Mouse (Mus musculus): ENCODE measurements around the gene Olfr921. TPM values are rescaled to one million over a fixed set of nuclear protein-coding genes. Genes with fewer than 3 reads are reported as not detected.

The Olfr921 gene
- not detected for polyA plus RNA-seq (2015; fragmentation: Illumina TruSeq; extraction: RNeasy Lipid Tissue Mini Kit (QIAGEN cat#74804); ENCODE audit: low read depth, low replicate concordance)

GRCm38 (mm10) chr9:38772768-38773167, at the start of gene Olfr921:
TSS of gene Olfr921 (plus strand) at chr9:38773068.

GRCm38 (mm10) chr9:38751999-38752398, 20.9 kb upstream of the Olfr921 start, which contains the start of gene Olfr920:
TSS of gene Olfr920 (plus strand) at chr9:38752299.

GRCm38 (mm10) chr9:38814314-38814713, 41.4 kb downstream of the Olfr921 start, which contains the start of gene Olfr922:
TSS of gene Olfr922 (plus strand) at chr9:38814614.

GRCm38 (mm10) chr9:38826245-38826644, 53.4 kb downstream of the Olfr921 start, which contains the start of gene Olfr923:
TSS of gene Olfr923 (plus strand) at chr9:38826545.

Other genes with a start within 250 kb of the Olfr921 start
- gene Olfr910, start 235.2 kb upstream of the Olfr921 start, polyA plus RNA-seq (2015; fragmentation: Illumina TruSeq; extraction: RNeasy Lipid Tissue Mini Kit (QIAGEN cat#74804); ENCODE audit: low read depth, low replicate concordance), result not detected
- gene Olfr912, start 192.9 kb upstream of the Olfr921 start, polyA plus RNA-seq (2015; fragmentation: Illumina TruSeq; extraction: RNeasy Lipid Tissue Mini Kit (QIAGEN cat#74804); ENCODE audit: low read depth, low replicate concordance), result not detected
- gene Olfr913, start 180.3 kb upstream of the Olfr921 start, polyA plus RNA-seq (2015; fragmentation: Illumina TruSeq; extraction: RNeasy Lipid Tissue Mini Kit (QIAGEN cat#74804); ENCODE audit: low read depth, low replicate concordance), result not detected
- not detected for gene Olfr914, start 168.0 kb upstream of the Olfr921 start, polyA plus RNA-seq (2015; fragmentation: Illumina TruSeq; extraction: RNeasy Lipid Tissue Mini Kit (QIAGEN cat#74804); ENCODE audit: low read depth, low replicate concordance)
- not detected for gene Olfr916, start 113.2 kb upstream of the Olfr921 start, polyA plus RNA-seq (2015; fragmentation: Illumina TruSeq; extraction: RNeasy Lipid Tissue Mini Kit (QIAGEN cat#74804); ENCODE audit: low read depth, low replicate concordance)
- not detected for gene Olfr917, start 107.2 kb upstream of the Olfr921 start, polyA plus RNA-seq (2015; fragmentation: Illumina TruSeq; extraction: RNeasy Lipid Tissue Mini Kit (QIAGEN cat#74804); ENCODE audit: low read depth, low replicate concordance)
- gene Olfr918, start 98.5 kb upstream of the Olfr921 start, polyA plus RNA-seq (2015; fragmentation: Illumina TruSeq; extraction: RNeasy Lipid Tissue Mini Kit (QIAGEN cat#74804); ENCODE audit: low read depth, low replicate concordance), result not detected
- not detected for gene Olfr919, start 69.4 kb upstream of the Olfr921 start, polyA plus RNA-seq (2015; fragmentation: Illumina TruSeq; extraction: RNeasy Lipid Tissue Mini Kit (QIAGEN cat#74804); ENCODE audit: low read depth, low replicate concordance)
- gene Vwa5a, start 54.8 kb upstream of the Olfr921 start, polyA plus RNA-seq (2015; fragmentation: Illumina TruSeq; extraction: RNeasy Lipid Tissue Mini Kit (QIAGEN cat#74804); ENCODE audit: low read depth, low replicate concordance), result 12.1 TPM
- gene Olfr920, start 20.8 kb upstream of the Olfr921 start, polyA plus RNA-seq (2015; fragmentation: Illumina TruSeq; extraction: RNeasy Lipid Tissue Mini Kit (QIAGEN cat#74804); ENCODE audit: low read depth, low replicate concordance), result 0.09 TPM
- gene Olfr922, start 41.5 kb downstream of the Olfr921 start, polyA plus RNA-seq (2015; fragmentation: Illumina TruSeq; extraction: RNeasy Lipid Tissue Mini Kit (QIAGEN cat#74804); ENCODE audit: low read depth, low replicate concordance), result not detected
- gene Olfr923, start 53.5 kb downstream of the Olfr921 start, polyA plus RNA-seq (2015; fragmentation: Illumina TruSeq; extraction: RNeasy Lipid Tissue Mini Kit (QIAGEN cat#74804); ENCODE audit: low read depth, low replicate concordance), result not detected
- gene Olfr924, start 71.4 kb downstream of the Olfr921 start, polyA plus RNA-seq (2015; fragmentation: Illumina TruSeq; extraction: RNeasy Lipid Tissue Mini Kit (QIAGEN cat#74804); ENCODE audit: low read depth, low replicate concordance), result not detected
- not detected for gene Olfr26, start 82.0 kb downstream of the Olfr921 start, polyA plus RNA-seq (2015; fragmentation: Illumina TruSeq; extraction: RNeasy Lipid Tissue Mini Kit (QIAGEN cat#74804); ENCODE audit: low read depth, low replicate concordance)
- gene Olfr926, start 104.1 kb downstream of the Olfr921 start, polyA plus RNA-seq (2015; fragmentation: Illumina TruSeq; extraction: RNeasy Lipid Tissue Mini Kit (QIAGEN cat#74804); ENCODE audit: low read depth, low replicate concordance), result not detected
- gene Olfr930, start 156.7 kb downstream of the Olfr921 start, polyA plus RNA-seq (2015; fragmentation: Illumina TruSeq; extraction: RNeasy Lipid Tissue Mini Kit (QIAGEN cat#74804); ENCODE audit: low read depth, low replicate concordance), result not detected
- gene Olfr933, start 199.2 kb downstream of the Olfr921 start, polyA plus RNA-seq (2015; fragmentation: Illumina TruSeq; extraction: RNeasy Lipid Tissue Mini Kit (QIAGEN cat#74804); ENCODE audit: low read depth, low replicate concordance), result not detected
- gene Olfr934, start 215.2 kb downstream of the Olfr921 start, polyA plus RNA-seq (2015; fragmentation: Illumina TruSeq; extraction: RNeasy Lipid Tissue Mini Kit (QIAGEN cat#74804); ENCODE audit: low read depth, low replicate concordance), result not detected
- not detected for gene Olfr935, start 226.6 kb downstream of the Olfr921 start, polyA plus RNA-seq (2015; fragmentation: Illumina TruSeq; extraction: RNeasy Lipid Tissue Mini Kit (QIAGEN cat#74804); ENCODE audit: low read depth, low replicate concordance)

All from brain, adult 10 weeks (tissue).